Mouse (Mus musculus) cerebellum, adult 2 months (tissue): ENCODE measurements around the gene Pold2. TPM values are rescaled to one million over a fixed set of nuclear protein-coding genes. Genes with fewer than 3 reads are reported as not detected.

ENCODE experiments used
- DNase-seq, 2 experiments: peaks; one replicate each; pipeline ENCODE4 v3.0.0; 2021
- H3K27ac ChIP-seq: fragments of 200-500 bp; 2 replicates; pipeline ENCODE4 v1.5.1; 2012; ENCODE audit warnings: low read length, control low read depth, inconsistent platforms; ENCODE audit not compliant: insufficient read depth
- H3K27me3 ChIP-seq: fragments of 200-500 bp; 2 replicates; pipeline ENCODE4 v1.6.1; 2012; ENCODE audit warnings: inconsistent platforms, mild to moderate bottlenecking, low read length, moderate library complexity; ENCODE audit not compliant: control insufficient read depth, insufficient read depth
- H3K4me1 ChIP-seq: fragments of 200-500 bp; 2 replicates; pipeline ENCODE4 v1.6.1; 2011; ENCODE audit warnings: low read length; ENCODE audit not compliant: control insufficient read depth, insufficient read depth
- H3K4me3 ChIP-seq: fragments of 200-500 bp; replicated peaks from 2 replicates; pipeline ENCODE3; 2011; ENCODE audit warnings: mild to moderate bottlenecking, low read depth, low read length, control low read depth; ENCODE audit not compliant: insufficient read depth
- CTCF ChIP-seq: fragments of 200-500 bp; IDR thresholded peaks from 2 replicates; pipeline ENCODE4 v1.5.1; 2011; ENCODE audit warnings: low read depth, mild to moderate bottlenecking, control low read depth, low read length, moderate library complexity, borderline replicate concordance; ENCODE audit not compliant: insufficient read depth
- POLR2A ChIP-seq: fragments of 200-500 bp; IDR thresholded peaks from 2 replicates; pipeline ENCODE4 v1.6.1; 2011; ENCODE audit warnings: low read length, control low read depth, borderline replicate concordance; ENCODE audit not compliant: insufficient read depth
- WGBS: fragments of 180-500 bp; shearing (Covaris S2); methylation state at CpG from one replicate; pipeline ENCODE4 v1.1.7; 2018; 5-methylcytosine and 5-hydroxymethylcytosine counted together
- polyA plus RNA-seq: library from polyadenylated mRNA; depleted of rRNA; stranded (reverse); fragments of >200 nt; gene quantifications from 2 replicates; pipeline ENCODE4 v1.2.3, GENCODE M21; 2012

The Pold2 gene
- polyA plus RNA-seq, 1 experiment: 47.4 TPM

- H3K4me1 ChIP-seq: no peaks in the 10 kb centered on the region
- H3K27me3 ChIP-seq: no peaks in the 10 kb centered on the region
- no peak overlapping the region for H3K27ac ChIP-seq
- no peak for DNase-seq
- 84% methylated on average over 3 of the region's 3 CpGs for WGBS
- TF ChIP-seq CTCF (no peak), POLR2A (no peak)
- no peak overlapping the region for H3K4me3 ChIP-seq
Measured at GRCm38 (mm10) chr11:5843131-5843530, 35.0 kb downstream of the Pold2 start.

GRCm38 (mm10) chr11:5841751-5842150 is 36.3 kb downstream of the Pold2 start:
- TF ChIP-seq CTCF: no peak
- TF ChIP-seq POLR2A: no peak
- no peak overlapping the region for H3K4me3 ChIP-seq
- no peaks in the 10 kb centered on the region for H3K4me1 ChIP-seq
- 84% methylated on average over 2 of the region's 2 CpGs for WGBS
- no peaks in the 10 kb centered on the region for H3K27me3 ChIP-seq
- no peak overlapping the region for H3K27ac ChIP-seq
- DNase-seq: no peak

- TF ChIP-seq POLR2A: no peak
- TF ChIP-seq CTCF: no peak
- Histone ChIP-seq H3K27me3 (no peaks in the 10 kb centered on the region), H3K4me1 (peaks cover 5% of the 10 kb centered on the region), H3K27ac (no peak overlapping the region), H3K4me3 (no peak overlapping the region)
- DNase-seq: no peak
- WGBS: 50% methylated on average over 7 of the region's 7 CpGs
Measured at GRCm38 (mm10) chr11:5840346-5840745, 37.7 kb downstream of the Pold2 start.

- peak; percentile 93 to 94 for DNase-seq
- under 1% methylated on average over 63 of the region's 63 CpGs for WGBS
- peak; percentile 72 for TF ChIP-seq CTCF
- peak; percentile 59; the same call in 1 of the 2 replicates for TF ChIP-seq POLR2A
- H3K4me1 ChIP-seq: peaks cover 5% of the 10 kb centered on the region
- no peaks in the 10 kb centered on the region for H3K27me3 ChIP-seq
- H3K4me3 ChIP-seq: peak within 1 kb of the TSS; percentile 83
- peak within 1 kb of the TSS; percentile 37 for H3K27ac ChIP-seq
Measured at GRCm38 (mm10) chr11:5837251-5838246, 40.5 kb downstream of the Pold2 start, which contains the start of gene Polm. Gene Polm (minus strand): TSS chr11:5838016.

- Histone ChIP-seq H3K4me3 (no peak overlapping the region), H3K27ac (no peak overlapping the region), H3K27me3 (no peaks in the 10 kb centered on the region), H3K4me1 (peaks cover 5% of the 10 kb centered on the region)
- no peak for TF ChIP-seq POLR2A
- no peak; the same call in 1 of the 2 replicates for TF ChIP-seq CTCF
- peak; percentile 44 to 45 for DNase-seq
- WGBS: 19% methylated on average over 1 of the region's 1 CpGs
Measured at GRCm38 (mm10) chr11:5836126-5836525, 42.0 kb downstream of the Pold2 start.

GRCm38 (mm10) chr11:5835057-5835456 is 43.0 kb downstream of the Pold2 start:
- no peak overlapping the region for H3K4me3 ChIP-seq
- WGBS: 85% methylated on average over 7 of the region's 7 CpGs
- H3K27me3 ChIP-seq: no peaks in the 10 kb centered on the region
- DNase-seq: no peak
- no peak for TF ChIP-seq POLR2A
- no peak for TF ChIP-seq CTCF
- no peak overlapping the region for H3K27ac ChIP-seq
- peaks cover 5% of the 10 kb centered on the region for H3K4me1 ChIP-seq

GRCm38 (mm10) chr11:5834506-5834905 is 43.6 kb downstream of the Pold2 start:
- Histone ChIP-seq H3K27me3 (no peaks in the 10 kb centered on the region), H3K4me3 (no peak overlapping the region), H3K4me1 (peaks cover 5% of the 10 kb centered on the region), H3K27ac (no peak overlapping the region)
- WGBS: 87% methylated on average over 9 of the region's 9 CpGs
- DNase-seq: no peak
- TF ChIP-seq CTCF (no peak), POLR2A (no peak)
